Mouse (Mus musculus): ENCODE measurements at regions not wholly inside any gene's neighbourhood (a gene's known extent, or its start where the extent isn't known, plus 50 kb on each side); places are given as distances from the start of the nearest gene placed in this dataset.

DNA sequence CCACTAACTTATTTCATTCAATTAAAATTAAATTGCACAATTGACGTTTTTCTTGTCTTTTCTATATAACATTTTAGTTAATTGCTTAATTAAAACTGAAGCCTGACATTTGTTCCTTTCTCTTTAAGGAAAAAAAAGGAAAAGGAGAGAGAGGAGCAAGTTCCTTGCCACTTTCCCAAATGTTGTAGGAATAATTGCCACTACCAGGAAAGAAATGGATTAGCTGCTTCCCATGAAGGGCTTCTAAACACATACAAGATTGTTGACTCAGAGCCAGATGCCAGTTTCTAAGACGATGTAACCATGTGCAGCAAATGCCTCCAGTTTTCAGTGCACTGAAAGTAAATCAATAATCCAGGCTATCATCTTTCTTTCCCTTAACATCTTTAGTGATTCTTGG is 914.5 kb downstream of the Adgrl2 start:
- ATAC-seq (ENCODE audit: extremely low read depth, insufficient number of reproducible peaks, low FRiP score, poor library complexity, severe bottlenecking) = no peak

DNA sequence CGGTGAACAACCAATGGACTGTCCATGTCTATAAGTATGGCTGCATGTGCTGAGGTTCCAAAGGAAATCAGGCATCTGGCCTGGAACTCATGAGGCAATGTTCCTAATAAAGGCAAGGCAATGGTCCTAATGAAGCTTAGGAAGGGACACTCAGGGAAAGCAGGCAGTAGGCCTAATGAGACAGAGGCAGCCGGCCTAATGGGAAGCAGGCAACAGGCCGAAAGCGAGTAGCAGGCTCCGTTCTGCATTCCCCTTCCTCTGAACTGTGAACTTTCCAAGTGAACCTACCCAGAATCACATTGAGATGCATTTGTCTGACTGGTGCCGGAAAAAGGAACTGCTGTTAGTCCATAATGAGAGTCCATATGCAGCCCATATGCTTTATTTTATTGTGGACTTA is 923.7 kb downstream of the Adgrl2 start:
- no peak for ATAC-seq (ENCODE audit: extremely low read depth, insufficient number of reproducible peaks, low FRiP score, poor library complexity, severe bottlenecking)

DNA sequence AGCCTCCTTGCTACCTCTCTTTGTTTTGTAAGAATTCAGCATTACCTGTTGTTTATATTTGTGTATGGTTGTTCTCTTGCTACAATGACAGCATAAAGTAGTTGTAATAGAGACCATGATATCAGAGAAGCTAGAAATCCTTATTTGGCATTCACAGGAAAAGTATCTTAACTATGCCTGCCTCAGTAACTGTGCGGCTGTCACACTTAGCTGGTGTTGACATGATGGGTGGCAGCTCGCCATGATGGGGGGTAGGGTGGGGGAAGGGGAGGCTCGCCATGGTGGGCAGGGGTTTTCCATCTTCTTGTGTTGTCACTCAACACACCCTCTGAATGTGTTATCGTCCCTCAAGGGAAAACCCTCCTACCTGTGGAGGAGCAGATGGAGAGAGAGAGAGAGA is 934.3 kb downstream of the Adgrl2 start:
- no peak for ATAC-seq (ENCODE audit: extremely low read depth, insufficient number of reproducible peaks, low FRiP score, poor library complexity, severe bottlenecking)

DNA sequence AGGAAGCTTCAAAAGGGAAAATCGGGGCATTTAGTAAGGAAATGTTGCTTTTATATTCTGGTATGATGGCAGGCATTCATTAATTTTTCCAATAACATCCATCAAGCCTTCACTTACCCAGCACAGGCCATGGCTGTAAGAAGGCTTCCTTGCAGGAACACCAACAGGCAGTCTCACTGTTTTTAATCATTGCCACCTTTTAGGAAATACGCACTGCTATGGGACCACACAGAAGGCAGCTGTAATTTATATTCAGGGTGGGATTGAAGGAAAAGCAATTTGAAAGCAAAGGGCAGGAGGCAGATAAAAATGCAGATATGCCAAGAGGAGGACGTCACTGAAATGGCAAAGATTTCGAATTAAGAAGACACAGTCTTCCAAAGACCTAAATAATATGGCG is 937.8 kb downstream of the Adgrl2 start:
- no peak for ATAC-seq (ENCODE audit: extremely low read depth, insufficient number of reproducible peaks, low FRiP score, poor library complexity, severe bottlenecking)

DNA sequence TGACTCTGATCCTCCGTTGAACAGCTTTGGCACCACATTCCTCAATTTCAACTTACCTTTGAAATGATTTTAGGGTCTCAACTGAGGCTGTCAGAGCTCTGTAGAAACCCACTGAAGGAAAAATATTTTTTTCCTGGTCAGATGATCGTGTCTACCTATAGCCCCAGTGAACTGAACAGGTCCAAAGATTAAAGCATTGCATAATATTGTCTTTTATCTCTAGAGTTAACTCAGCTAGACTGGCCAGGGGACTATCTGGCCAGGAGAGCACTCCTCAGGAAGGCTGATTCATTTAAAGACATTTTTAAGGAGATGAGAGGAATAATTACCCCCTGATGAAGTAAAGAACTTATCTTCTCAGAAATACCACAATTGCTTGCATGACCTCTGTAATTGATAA is 942.1 kb downstream of the Adgrl2 start:
- no peak for ATAC-seq (ENCODE audit: extremely low read depth, insufficient number of reproducible peaks, low FRiP score, poor library complexity, severe bottlenecking)

DNA sequence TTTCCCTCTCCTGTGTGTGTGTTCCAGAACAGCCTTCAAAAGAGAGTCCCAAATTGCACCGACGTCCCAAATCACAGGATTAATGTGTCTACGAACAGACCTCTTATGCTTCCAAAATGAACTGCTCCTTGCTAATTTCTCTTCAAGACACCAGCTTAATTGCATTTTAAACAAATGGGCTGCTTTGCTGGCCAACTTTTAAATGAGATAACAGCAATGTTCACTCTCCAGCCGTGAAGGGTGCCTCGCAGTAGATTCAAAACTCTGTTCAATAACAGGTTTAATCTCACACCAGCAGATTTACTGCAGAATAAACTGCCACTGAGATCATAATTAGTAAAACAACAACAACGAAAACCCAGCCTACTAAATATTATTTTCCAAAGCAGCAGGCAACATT is 957.8 kb downstream of the Adgrl2 start:
- ATAC-seq (ENCODE audit: extremely low read depth, insufficient number of reproducible peaks, low FRiP score, poor library complexity, severe bottlenecking) = no peak

DNA sequence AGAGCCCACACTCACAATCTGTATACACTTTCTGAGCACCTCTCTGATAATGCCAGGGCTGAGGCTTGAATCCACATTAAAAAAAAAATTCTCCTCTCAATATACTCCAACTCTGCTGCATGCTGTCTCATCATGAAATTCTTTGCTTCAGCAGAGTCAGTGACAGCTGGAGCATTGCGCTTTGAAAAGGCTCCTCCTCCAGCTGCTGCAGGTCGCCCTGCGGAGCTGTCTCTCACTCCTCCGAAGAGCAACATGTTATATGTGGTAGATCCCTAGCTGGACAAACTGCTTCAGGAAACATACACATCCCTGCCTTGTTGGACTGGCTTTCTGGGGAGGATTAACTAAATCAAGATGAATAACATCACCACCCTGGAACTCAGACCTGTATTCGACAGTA is 984.5 kb downstream of the Adgrl2 start:
- ATAC-seq (ENCODE audit: extremely low read depth, insufficient number of reproducible peaks, low FRiP score, poor library complexity, severe bottlenecking) = no peak

DNA sequence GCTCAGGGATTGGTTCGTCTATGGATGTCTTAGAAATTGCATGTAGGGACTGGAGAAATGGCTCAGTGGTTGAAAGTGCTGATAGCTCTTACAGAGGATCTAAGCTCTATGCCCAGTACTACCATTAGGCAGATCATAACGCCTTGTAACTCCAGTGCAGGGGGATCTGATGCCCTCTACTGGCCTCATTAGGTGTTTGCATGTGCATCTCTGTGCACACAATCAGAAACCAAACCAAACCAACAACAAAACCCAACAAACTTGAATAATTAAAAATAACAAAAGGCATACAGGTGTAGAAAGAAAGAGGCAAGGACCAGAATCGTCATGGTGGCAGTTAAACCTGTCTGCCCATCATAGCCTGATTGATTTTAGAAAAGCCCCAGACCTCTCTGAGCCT is 986.3 kb downstream of the Adgrl2 start:
- ATAC-seq (ENCODE audit: extremely low read depth, insufficient number of reproducible peaks, low FRiP score, poor library complexity, severe bottlenecking) = no peak

DNA sequence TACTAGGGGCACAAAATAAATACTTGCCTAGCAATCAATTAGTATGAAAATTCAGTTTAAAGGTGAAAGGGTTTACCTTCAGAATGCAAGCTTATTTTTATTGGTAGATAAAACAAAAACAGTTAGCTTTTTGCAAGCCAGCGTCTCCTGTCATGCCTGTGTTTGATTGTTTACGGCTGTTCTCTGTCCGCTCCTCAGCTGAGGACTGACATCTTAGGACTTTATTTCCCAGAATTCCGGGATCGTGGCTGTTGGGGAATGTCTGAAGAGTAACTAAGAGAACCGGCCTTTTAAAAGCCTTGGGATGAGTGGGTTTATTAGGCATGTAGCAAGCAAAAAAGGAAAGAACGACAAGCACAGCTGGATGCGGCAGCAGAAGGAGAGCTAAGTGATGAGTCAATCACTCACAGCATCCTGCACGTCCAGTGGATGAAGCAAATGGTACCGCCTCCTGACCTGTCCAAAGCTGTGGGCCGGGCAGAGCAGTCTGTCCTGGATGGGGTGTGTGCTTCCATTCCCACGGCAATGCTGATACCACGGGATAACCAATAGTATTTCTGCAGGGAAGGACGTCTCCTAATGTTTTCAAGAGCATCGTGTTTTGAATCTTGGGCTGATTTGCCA is 990.9 kb downstream of the Adgrl2 start:
- ATAC-seq (ENCODE audit: extremely low read depth, insufficient number of reproducible peaks, low FRiP score, poor library complexity, severe bottlenecking) = no peak

DNA sequence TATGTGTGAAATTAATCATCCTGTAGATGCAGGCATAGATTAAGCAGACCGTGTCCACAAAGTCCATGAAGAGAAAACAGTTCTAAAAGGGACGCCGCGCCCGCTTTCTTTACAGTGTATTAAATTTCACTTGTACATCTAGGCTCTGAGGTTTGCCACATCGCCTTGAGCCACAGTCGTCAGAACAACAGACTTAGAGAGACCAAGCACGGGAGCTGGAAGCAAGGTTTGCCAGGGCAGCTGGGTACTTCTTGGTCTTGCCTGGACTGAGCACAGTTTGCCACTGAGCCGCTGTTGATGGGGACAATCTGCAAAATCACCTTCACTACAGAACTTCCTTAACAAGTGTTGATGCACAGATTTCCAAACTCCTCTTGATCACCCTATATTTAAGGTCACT is 998.6 kb downstream of the Adgrl2 start:
- no peak for ATAC-seq (ENCODE audit: extremely low read depth, insufficient number of reproducible peaks, low FRiP score, poor library complexity, severe bottlenecking)

DNA sequence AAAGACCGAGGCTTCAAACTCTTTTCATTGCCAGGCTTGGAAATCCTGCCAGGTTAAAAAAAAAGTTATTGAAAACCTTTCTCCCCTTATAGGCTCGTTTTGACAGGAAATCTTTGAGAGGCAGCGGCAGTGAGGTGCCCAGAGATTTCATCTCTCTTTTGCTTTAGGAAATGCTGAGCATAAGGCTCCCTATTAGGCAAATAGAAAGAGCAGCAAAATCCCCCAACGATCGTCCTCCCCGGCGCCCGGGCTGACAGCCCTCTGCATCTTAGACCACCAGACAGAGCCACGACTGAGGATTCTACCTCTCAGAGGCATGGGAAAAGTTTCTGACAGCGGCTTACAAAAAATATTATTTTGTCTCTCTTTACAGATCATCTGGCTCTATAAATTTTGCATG is 999.5 kb downstream of the Adgrl2 start:
- ATAC-seq (ENCODE audit: extremely low read depth, insufficient number of reproducible peaks, low FRiP score, poor library complexity, severe bottlenecking) = no peak

DNA sequence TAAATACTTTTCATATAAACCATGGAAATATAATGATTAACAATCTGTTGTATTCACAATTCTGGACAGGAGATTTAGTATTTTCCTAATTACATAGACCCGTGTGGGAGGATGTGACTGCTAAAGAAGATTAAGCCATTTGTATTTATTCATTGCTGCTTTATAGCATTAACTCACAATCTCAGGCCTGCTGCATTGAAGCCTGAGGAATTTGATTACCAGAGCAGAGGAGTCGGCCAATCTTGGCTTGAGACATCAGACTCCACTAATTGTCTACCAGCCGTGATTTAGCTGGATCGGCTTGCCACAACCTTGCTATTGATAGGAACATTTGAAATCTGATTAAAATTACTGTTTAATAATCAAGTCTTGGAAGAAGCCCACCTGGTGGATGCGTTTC is 1007.5 kb downstream of the Adgrl2 start:
- no peak for ATAC-seq (ENCODE audit: extremely low read depth, insufficient number of reproducible peaks, low FRiP score, poor library complexity, severe bottlenecking)

DNA sequence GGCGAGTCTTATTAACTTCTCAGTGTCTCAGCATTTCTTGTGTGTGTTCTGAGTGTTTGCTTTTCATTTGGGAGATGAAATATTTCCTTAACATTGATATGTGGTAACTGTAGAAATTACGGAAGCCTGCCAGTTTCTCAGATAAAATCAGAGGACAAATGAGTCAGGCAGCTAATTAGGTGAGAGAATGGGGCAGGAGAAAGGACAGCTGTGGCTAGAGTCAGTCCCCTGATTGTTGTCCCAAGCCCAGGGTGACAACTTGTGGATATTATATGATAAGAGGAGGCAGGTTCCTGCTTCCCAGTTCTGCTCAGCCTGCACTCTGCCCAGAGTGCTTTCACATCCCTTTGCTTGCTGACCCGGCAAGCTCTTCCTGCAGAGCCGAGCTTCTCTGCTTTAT is 1008.7 kb downstream of the Adgrl2 start:
- ATAC-seq (ENCODE audit: extremely low read depth, insufficient number of reproducible peaks, low FRiP score, poor library complexity, severe bottlenecking) = no peak

DNA sequence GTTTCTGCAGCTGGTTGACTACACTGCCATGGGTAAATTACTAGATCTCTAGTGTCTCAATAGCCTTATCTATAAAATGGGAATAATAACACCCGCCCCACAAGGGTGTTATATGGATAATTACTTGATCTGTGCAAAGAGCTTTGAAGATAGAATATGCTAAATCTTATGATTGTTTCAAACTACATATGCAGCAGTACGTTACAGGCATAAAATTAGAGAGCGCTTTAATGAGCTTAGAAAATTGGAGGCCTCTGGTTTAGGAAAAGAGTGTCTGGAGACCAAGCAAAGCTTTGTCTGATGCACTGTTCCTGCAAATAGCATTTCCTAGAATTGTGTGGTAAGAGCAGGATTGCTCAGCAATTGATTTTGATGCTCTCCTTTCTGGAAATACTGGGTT is 1013.8 kb downstream of the Adgrl2 start:
- no peak for ATAC-seq (ENCODE audit: extremely low read depth, insufficient number of reproducible peaks, low FRiP score, poor library complexity, severe bottlenecking)

DNA sequence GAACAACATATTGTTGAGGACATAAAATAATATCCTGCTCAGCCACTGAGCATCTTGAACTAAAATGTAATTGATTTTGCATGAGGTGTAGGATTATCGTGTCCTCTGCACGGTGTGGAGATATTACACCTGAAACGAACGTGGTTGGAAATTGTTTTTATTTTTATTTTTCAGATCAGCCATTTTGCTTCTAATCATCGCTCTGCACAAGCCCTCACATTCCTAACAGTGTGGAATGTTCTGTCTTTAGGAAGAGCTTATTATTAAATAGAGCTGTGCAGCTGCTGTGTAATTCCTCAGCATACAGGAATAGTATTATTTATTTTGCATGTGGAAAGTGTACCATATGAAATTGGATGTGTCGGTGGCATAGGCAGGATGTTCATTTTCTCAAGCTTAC is 1014.3 kb downstream of the Adgrl2 start:
- ATAC-seq (ENCODE audit: extremely low read depth, insufficient number of reproducible peaks, low FRiP score, poor library complexity, severe bottlenecking) = no peak

DNA sequence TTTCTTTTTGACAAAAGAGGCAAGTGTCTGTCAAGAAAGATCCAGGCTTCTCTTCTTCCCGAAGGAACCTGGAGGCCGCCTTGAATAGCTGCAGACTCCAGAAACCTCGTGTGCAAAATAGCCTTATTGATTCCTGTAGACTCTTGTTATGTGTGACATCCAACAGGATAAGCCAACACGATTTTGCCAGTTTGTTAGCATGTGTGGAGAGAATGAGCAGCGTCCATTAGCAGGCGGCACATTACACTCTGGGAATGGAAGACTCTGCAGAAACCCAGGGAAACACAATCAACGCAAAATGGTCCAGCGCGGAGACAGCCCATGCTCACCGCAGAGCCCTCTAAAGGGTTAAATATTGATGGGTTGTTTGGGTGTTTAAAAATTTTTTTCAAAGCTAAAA is 1014.9 kb downstream of the Adgrl2 start:
- ATAC-seq (ENCODE audit: extremely low read depth, insufficient number of reproducible peaks, low FRiP score, poor library complexity, severe bottlenecking) = no peak

DNA sequence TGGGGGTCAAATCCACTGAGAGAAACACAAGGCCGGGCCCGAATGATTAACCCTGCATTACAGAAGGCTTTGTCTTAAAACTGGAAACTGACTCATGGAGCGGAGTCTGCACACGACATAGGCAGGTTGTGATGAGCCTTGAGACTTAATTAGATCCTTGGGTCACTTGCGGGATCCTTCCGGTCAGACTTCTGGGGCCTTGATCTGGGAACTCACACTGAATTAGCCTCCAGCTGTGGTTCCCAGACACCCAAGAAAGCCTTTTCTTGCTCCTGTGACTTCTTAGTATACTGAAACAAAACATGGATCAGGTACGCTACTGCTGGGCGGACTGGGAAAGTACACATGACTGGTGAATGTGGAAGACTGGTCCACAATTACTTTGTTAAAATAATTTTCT is 1015.8 kb downstream of the Adgrl2 start:
- no peak for ATAC-seq (ENCODE audit: extremely low read depth, insufficient number of reproducible peaks, low FRiP score, poor library complexity, severe bottlenecking)

DNA sequence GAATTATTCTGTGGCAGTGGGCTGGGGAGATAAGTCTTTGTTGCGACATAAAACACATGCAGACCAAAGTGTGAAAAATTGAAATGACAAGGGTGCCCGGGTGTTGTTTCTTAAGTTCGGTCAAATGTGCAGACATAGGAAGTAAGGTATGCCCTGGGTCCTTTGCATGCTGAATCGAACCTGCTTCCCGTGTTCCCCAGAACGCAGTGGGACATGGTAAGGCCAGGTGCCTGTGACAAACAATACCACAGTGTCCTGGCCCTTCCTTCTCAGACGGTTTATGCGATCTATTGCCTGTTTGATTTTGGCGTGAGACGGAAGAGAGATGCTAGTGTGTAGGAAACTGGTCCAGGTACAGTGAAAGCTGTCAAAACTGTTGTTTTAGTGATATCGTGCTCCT is 1022.1 kb downstream of the Adgrl2 start:
- ATAC-seq (ENCODE audit: extremely low read depth, insufficient number of reproducible peaks, low FRiP score, poor library complexity, severe bottlenecking) = no peak

DNA sequence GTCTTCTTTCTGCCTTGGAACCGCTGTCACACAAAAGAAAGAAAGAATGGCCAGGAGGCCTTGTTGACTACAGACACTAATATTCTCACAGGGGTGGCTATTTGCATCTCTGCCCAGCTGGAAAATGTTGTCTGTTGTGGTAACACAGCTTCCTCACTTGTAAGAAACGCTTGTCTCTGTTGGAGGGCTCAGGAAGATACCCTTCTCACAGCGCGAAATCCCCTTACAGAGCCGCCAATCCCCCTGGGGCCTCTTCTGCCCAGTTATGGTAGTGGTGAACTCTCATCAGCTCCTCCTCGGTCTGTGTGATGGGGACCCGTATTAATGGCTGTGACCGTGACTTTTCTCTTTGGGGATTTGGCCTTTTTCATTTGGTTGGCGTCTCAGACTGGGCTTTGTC is 1022.5 kb downstream of the Adgrl2 start:
- ATAC-seq (ENCODE audit: extremely low read depth, insufficient number of reproducible peaks, low FRiP score, poor library complexity, severe bottlenecking) = no peak

DNA sequence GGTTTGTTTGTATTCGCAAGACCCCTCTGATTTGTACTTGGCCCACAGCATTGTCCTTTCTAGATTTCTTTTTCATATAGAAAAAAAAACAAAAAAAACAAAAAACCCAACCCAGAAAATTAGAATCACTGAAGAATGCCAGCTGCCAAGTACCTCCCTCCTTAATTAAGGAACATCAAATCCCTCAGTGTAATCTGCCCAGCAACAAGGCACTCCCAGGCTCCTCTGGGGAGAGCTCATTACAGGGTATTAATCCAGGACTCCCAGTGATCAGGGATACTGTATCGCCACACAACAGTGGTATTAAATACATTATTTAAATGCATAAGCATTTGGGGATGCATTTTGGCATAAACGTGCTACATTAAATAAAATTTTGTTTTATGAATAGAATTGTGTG is 1023.1 kb downstream of the Adgrl2 start:
- no peak for ATAC-seq (ENCODE audit: extremely low read depth, insufficient number of reproducible peaks, low FRiP score, poor library complexity, severe bottlenecking)

DNA sequence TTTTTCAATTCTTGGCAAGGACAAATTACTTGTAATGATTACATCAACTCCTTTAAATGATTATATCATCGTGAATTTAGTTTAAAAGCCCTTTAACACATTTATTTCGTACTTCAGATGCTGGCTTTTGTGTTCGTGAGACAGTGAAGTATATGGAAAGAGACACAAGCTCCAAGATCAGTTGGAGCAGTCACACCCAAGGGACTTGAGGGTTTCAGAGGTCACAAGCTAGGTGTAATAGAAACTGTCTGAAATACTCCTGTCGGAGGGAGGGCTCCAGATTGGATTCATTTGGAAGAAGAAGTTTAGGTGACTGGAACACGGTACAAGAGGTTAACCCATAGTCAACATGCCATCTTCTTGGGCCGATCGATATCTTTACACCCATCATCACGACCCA is 1023.5 kb downstream of the Adgrl2 start:
- ATAC-seq (ENCODE audit: extremely low read depth, insufficient number of reproducible peaks, low FRiP score, poor library complexity, severe bottlenecking) = no peak

DNA sequence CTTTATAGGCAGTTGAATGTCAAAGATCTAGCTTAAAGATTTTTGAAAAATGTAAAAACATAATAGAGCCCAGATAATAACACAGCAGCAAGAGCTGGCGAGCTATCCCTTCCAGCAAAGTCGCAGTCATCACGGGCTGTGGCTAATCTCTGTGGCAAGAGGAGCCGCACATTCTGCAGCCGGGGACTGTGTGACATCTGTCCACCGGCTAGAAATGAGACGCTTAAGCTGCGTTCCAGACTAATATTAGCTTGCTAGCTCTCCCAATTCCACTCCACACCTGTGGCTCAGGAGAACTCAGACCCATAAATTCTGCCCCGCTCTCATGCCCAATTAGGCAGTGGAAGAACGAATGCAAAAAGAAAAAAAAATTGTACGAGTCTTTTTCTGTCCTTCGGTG is 1024.0 kb downstream of the Adgrl2 start:
- no peak for ATAC-seq (ENCODE audit: extremely low read depth, insufficient number of reproducible peaks, low FRiP score, poor library complexity, severe bottlenecking)

Data from neutrophil, adult 5-6 weeks (primary cell).